12 mouse cellular contexts compared by ENCODE assay signal in genomic region chr19:9979156-9979555, GRCm38 (mm10). TPM values are rescaled to one million over a fixed set of nuclear protein-coding genes. Genes with fewer than 3 reads are reported as not detected.
A peak's percentile ranks its signal among the peaks of the same experiment; 100 is the strongest.
DNase-seq lines count a peak whose midpoint lies in the region; ATAC-seq and TF ChIP-seq lines count a peak whose summit lies in the region.
"Had no signal": no experiment of that assay in that cellular context is flagged by ENCODE, and none has a peak within 500 bp of the region (broad histone marks: within the 10 kb centered on the region; RNA-seq: fewer than 3 reads in every experiment).

No protein-coding gene starts in this region.

- no peak for TF ChIP-seq POLR2A in embryonic fibroblast, embryonic 13.5 days (IDR thresholded peaks at IDR 0.05; ENCODE audit: low read depth, low read length)

- H3K4me3 ChIP-seq in hindbrain, embryonic 16.5 days (ENCODE audit: low read length): no peak overlapping the region
- H3K4me3 ChIP-seq in hindbrain, embryonic 10.5 days: no peak overlapping the region
- H3K4me3 ChIP-seq in megakaryocyte, embryonic 14.5 days (replicated peaks): peak overlapping the region; percentile 86
- no peak overlapping the region for H3K4me3 ChIP-seq in embryonic fibroblast, embryonic 13.5 days (ENCODE audit: insufficient read depth, low read length)
- no peak overlapping the region for H3K4me3 ChIP-seq in stomach, postnatal 0 days (ENCODE audit: low read depth, low read length)
- H3K4me3 ChIP-seq: forebrain, embryonic 15.5 days; midbrain, embryonic 13.5 days had no signal

- H3K9ac ChIP-seq in hindbrain, embryonic 16.5 days (ENCODE audit: low read depth, low read length): no peak overlapping the region
- no peak overlapping the region for H3K9ac ChIP-seq in stomach, postnatal 0 days (ENCODE audit: low read length)
- H3K9ac ChIP-seq: forebrain, embryonic 15.5 days; midbrain, embryonic 13.5 days had no signal

- peak overlapping the region; percentile 45; the same call in 1 of the 2 replicates for H3K27ac ChIP-seq in hindbrain, embryonic 16.5 days (ENCODE audit: low read depth, low read length)
- no peak overlapping the region for H3K27ac ChIP-seq in hindbrain, embryonic 10.5 days
- peak overlapping the region; percentile 85 for H3K27ac ChIP-seq in embryonic fibroblast, embryonic 13.5 days (ENCODE audit: insufficient read depth, low read length)
- H3K27ac ChIP-seq in stomach, postnatal 0 days (replicated peaks): peak overlapping the region; percentile 71
- H3K27ac ChIP-seq: forebrain, embryonic 15.5 days; midbrain, embryonic 13.5 days had no signal

- ATAC-seq in hindbrain, embryonic 16.5 days: no peak
- ATAC-seq in megakaryocyte, adult 5-6 weeks (ENCODE audit: poor library complexity, severe bottlenecking): no peak
- no peak for ATAC-seq in stomach, postnatal 0 days (ENCODE audit: low FRiP score, low TSS enrichment)
- ATAC-seq: forebrain, embryonic 15.5 days; midbrain, embryonic 13.5 days had no signal

- H3K27me3 ChIP-seq in hindbrain, embryonic 16.5 days (replicated peaks; ENCODE audit: control insufficient read depth, insufficient read depth, low read length): no peaks in the 10 kb centered on the region
- H3K27me3 ChIP-seq in hindbrain, embryonic 10.5 days (ENCODE audit: insufficient read depth, poor library complexity, severe bottlenecking): no peaks in the 10 kb centered on the region
- no peaks in the 10 kb centered on the region for H3K27me3 ChIP-seq in megakaryocyte, embryonic 14.5 days (replicated peaks)
- H3K27me3 ChIP-seq in stomach, postnatal 0 days (ENCODE audit: control insufficient read depth, insufficient read depth, low read length): no peaks in the 10 kb centered on the region
- H3K27me3 ChIP-seq: forebrain, embryonic 15.5 days; midbrain, embryonic 13.5 days had no signal

- no peak for TF ChIP-seq CTCF in embryonic fibroblast, embryonic 13.5 days (IDR thresholded peaks at IDR 0.05; ENCODE audit: borderline replicate concordance, insufficient read depth, low read length)
- TF ChIP-seq CTCF in stomach, postnatal 0 days (IDR thresholded peaks at IDR 0.05; ENCODE audit: low read depth): no peak

- no peak overlapping the region for H3K4me2 ChIP-seq in hindbrain, embryonic 16.5 days (ENCODE audit: low read length)
- H3K4me2 ChIP-seq in stomach, postnatal 0 days (replicated peaks; ENCODE audit: low read depth): no peak overlapping the region
- H3K4me2 ChIP-seq: forebrain, embryonic 15.5 days; midbrain, embryonic 13.5 days had no signal

- WGBS in hindbrain, embryonic 16.5 days: 79% methylated on average over 2 of the region's 2 CpGs
- WGBS in hindbrain, embryonic 10.5 days: 78% methylated on average over 2 of the region's 2 CpGs
- WGBS in stomach, postnatal 0 days: 81% methylated on average over 2 of the region's 2 CpGs

- no peaks in the 10 kb centered on the region for H3K9me3 ChIP-seq in hindbrain, embryonic 16.5 days (ENCODE audit: control insufficient read depth, low read length)
- no peaks in the 10 kb centered on the region for H3K9me3 ChIP-seq in hindbrain, embryonic 10.5 days
- H3K9me3 ChIP-seq in megakaryocyte, embryonic 14.5 days: no peaks in the 10 kb centered on the region
- H3K9me3 ChIP-seq in stomach, postnatal 0 days (ENCODE audit: control insufficient read depth, low read length): no peaks in the 10 kb centered on the region
- H3K9me3 ChIP-seq: forebrain, embryonic 15.5 days; midbrain, embryonic 13.5 days had no signal

- peaks cover 15% of the 10 kb centered on the region for H3K4me1 ChIP-seq in hindbrain, embryonic 16.5 days (ENCODE audit: control insufficient read depth, insufficient read depth, low read depth, low read length)
- H3K4me1 ChIP-seq in hindbrain, embryonic 10.5 days (replicated peaks): peaks cover 22% of the 10 kb centered on the region
- H3K4me1 ChIP-seq in megakaryocyte, embryonic 14.5 days: peaks cover 81% of the 10 kb centered on the region
- peaks cover 16% of the 10 kb centered on the region for H3K4me1 ChIP-seq in embryonic fibroblast, embryonic 13.5 days (ENCODE audit: control insufficient read depth, insufficient read depth, low read length)
- peaks cover 8% of the 10 kb centered on the region; the same call in 1 of the 2 replicates for H3K4me1 ChIP-seq in stomach, postnatal 0 days (replicated peaks; ENCODE audit: control insufficient read depth, insufficient read depth)

- H3K36me3 ChIP-seq in hindbrain, embryonic 16.5 days (ENCODE audit: control insufficient read depth, insufficient read depth, low read length): no peaks in the 10 kb centered on the region
- peaks cover 4% of the 10 kb centered on the region for H3K36me3 ChIP-seq in hindbrain, embryonic 10.5 days
- H3K36me3 ChIP-seq in megakaryocyte, embryonic 14.5 days (replicated peaks; ENCODE audit: low read length): peaks cover 12% of the 10 kb centered on the region
- no peaks in the 10 kb centered on the region for H3K36me3 ChIP-seq in stomach, postnatal 0 days (ENCODE audit: control insufficient read depth, insufficient read depth, low read length)

- no peak for TF ChIP-seq EP300 in stomach, postnatal 0 days (optimal IDR thresholded peaks at IDR 0.05)

- DNase-seq in hindbrain, embryonic 10.5 days (ENCODE audit: low spot score): no peak
- no peak for DNase-seq in stomach, postnatal 0 days (ENCODE audit: low spot score)
- DNase-seq in adrenal gland, postnatal 25 days: no peak
- DNase-seq: thymus, postnatal 36 days had no signal

RNA-seq across cellular contexts. Expression of gene Fth1, which starts 1.2 kb away (rescaled TPM):
- 1,751 and 1,961 TPM in 2 replicates for polyA plus RNA-seq in hindbrain, embryonic 16.5 days (2015; fragmentation: Nextera tagmentation; extraction: Ambion mirVana)
- polyA plus RNA-seq in hindbrain, embryonic 10.5 days (2016; fragmentation: Nextera tagmentation; extraction: Ambion mirVana): 1,451 and 1,593 TPM in 2 replicates
- 7,037 and 23,567 TPM in 2 replicates for polyA plus RNA-seq in megakaryocyte, embryonic 14.5 days (2012; ENCODE audit: insufficient read depth, low replicate concordance)
- total RNA-seq in megakaryocyte, adult 5-6 weeks (2015): 1,271 and 1,296 TPM in 2 replicates
- total RNA-seq in megakaryocyte, adult 5-6 weeks (2017): 513 and 615 TPM in 2 replicates
- polyA plus RNA-seq in embryonic fibroblast, embryonic 13.5 days (2011; ENCODE audit: insufficient read length, low read depth, missing spikeins): 1,225 and 1,491 TPM in 2 replicates
- polyA plus RNA-seq in stomach, postnatal 0 days (2015; fragmentation: Nextera tagmentation; extraction: Ambion mirVana): 2,976 and 2,992 TPM in 2 replicates
- 2,505 and 2,798 TPM in 2 replicates for total RNA-seq in adrenal gland, postnatal 25 days (2021)

RNA-seq across cellular contexts. Expression of gene Best1, which starts 22.3 kb away (rescaled TPM):
- 2.5 and 3.2 TPM in 2 replicates for polyA plus RNA-seq in hindbrain, embryonic 16.5 days (2015; fragmentation: Nextera tagmentation; extraction: Ambion mirVana)
- polyA plus RNA-seq in hindbrain, embryonic 10.5 days (2016; fragmentation: Nextera tagmentation; extraction: Ambion mirVana): 1.8 TPM in 2 replicates
- polyA plus RNA-seq in megakaryocyte, embryonic 14.5 days (2012; ENCODE audit: insufficient read depth, low replicate concordance): not detected in 2 replicates
- not detected in 2 replicates for total RNA-seq in megakaryocyte, adult 5-6 weeks (2015)
- total RNA-seq in megakaryocyte, adult 5-6 weeks (2017): not detected in 2 replicates
- 0.33 and 0.60 TPM in 2 replicates for polyA plus RNA-seq in embryonic fibroblast, embryonic 13.5 days (2011; ENCODE audit: insufficient read length, low read depth, missing spikeins)
- polyA plus RNA-seq in stomach, postnatal 0 days (2015; fragmentation: Nextera tagmentation; extraction: Ambion mirVana): 0.36 and 0.58 TPM in 2 replicates
- total RNA-seq in adrenal gland, postnatal 25 days (2021): 0.97 TPM in 1 of 2 replicates, not detected in the other
- total RNA-seq: hematopoietic stem cell, adult 5-6 weeks had no signal

RNA-seq across cellular contexts. Expression of gene Rab3il1, which starts 22.3 kb away (rescaled TPM):
- 22.1 and 25.6 TPM in 2 replicates for polyA plus RNA-seq in hindbrain, embryonic 16.5 days (2015; fragmentation: Nextera tagmentation; extraction: Ambion mirVana)
- polyA plus RNA-seq in hindbrain, embryonic 10.5 days (2016; fragmentation: Nextera tagmentation; extraction: Ambion mirVana): 39.7 and 39.8 TPM in 2 replicates
- 2.0 and 8.8 TPM in 2 replicates for polyA plus RNA-seq in megakaryocyte, embryonic 14.5 days (2012; ENCODE audit: insufficient read depth, low replicate concordance)
- total RNA-seq in megakaryocyte, adult 5-6 weeks (2015): 3.1 and 5.6 TPM in 2 replicates
- total RNA-seq in megakaryocyte, adult 5-6 weeks (2017): 7.1 and 11.8 TPM in 2 replicates
- 6.5 and 18.2 TPM in 2 replicates for polyA plus RNA-seq in embryonic fibroblast, embryonic 13.5 days (2011; ENCODE audit: insufficient read length, low read depth, missing spikeins)
- 14.7 and 14.8 TPM in 2 replicates for polyA plus RNA-seq in stomach, postnatal 0 days (2015; fragmentation: Nextera tagmentation; extraction: Ambion mirVana)
- total RNA-seq in adrenal gland, postnatal 25 days (2021): 3.5 and 5.8 TPM in 2 replicates
- total RNA-seq: neutrophil, adult 5-6 weeks had no signal
